Mouse (Mus musculus) CD4-positive, CD25-positive, alpha-beta regulatory T cell, adult 2 months (primary cell): ENCODE data around the gene 1700010B08Rik.

Source experiments
- DNase-seq: peaks from one replicate; pipeline ENCODE4 v3.0.0-alpha.2; 2012; ENCODE audit warnings: low read depth, low spot score

Gene 1700010B08Rik

GRCm38 (mm10) chr2:173770620-173771019 is 51.4 kb downstream of the 1700010B08Rik start:
- no peak for DNase-seq
